Mouse (Mus musculus) olfactory bulb, adult 2 months (tissue): Measurements from ENCODE around the gene Cdv3.

ENCODE experiments used
- CTCF ChIP-seq: fragments of 200-500 bp; IDR thresholded peaks from 2 replicates; pipeline ENCODE4 v1.5.1; 2012; ENCODE audit warnings: low read depth, mild to moderate bottlenecking, low read length, moderate library complexity; ENCODE audit not compliant: insufficient read depth
- POLR2A ChIP-seq: fragments of 200-500 bp; IDR thresholded peaks from 2 replicates; pipeline ENCODE4 v1.6.1; 2012; ENCODE audit warnings: mild to moderate bottlenecking, low read depth, low read length, moderate library complexity; ENCODE audit not compliant: insufficient read depth

GRCm38 (mm10) chr9:103347045-103347444 lies 18.6 kb downstream of the Cdv3 start:
- TF ChIP-seq CTCF: no peak
- TF ChIP-seq POLR2A: no peak
